Mouse (Mus musculus) E14TG2a.4 (cell line): Measurements from ENCODE around the gene Gm37240.

Source experiments
- CTCF ChIP-seq: conservative IDR thresholded peaks from 2 replicates; pipeline ENCODE4 v1.5.1; 2014; ENCODE audit warnings: low read length
- NANOG ChIP-seq: IDR thresholded peaks from 2 replicates; pipeline ENCODE4 v1.6.1; 2014; ENCODE audit warnings: borderline replicate concordance, low read length, mixed read lengths

- TF ChIP-seq CTCF, result no peak
- TF ChIP-seq NANOG, result no peak
Measured at GRCm38 (mm10) chr3:84665255-84666073, 1221.9 kb downstream of the Gm37240 start.
